Mouse (Mus musculus) ES-E14 (cell line): ENCODE measurements at regions not wholly inside any gene's neighbourhood (a gene's known extent, or its start where the extent isn't known, plus 50 kb on each side); places are given as distances from the start of the nearest gene placed in this dataset.

ENCODE experiments used
- DNase-seq: peaks from one replicate; pipeline ENCODE4 v3.0.0-alpha.2; 2013; ENCODE audit warnings: low read depth, low spot score
- H3K27ac ChIP-seq: 2 replicates; pipeline ENCODE4 v1.5.1; 2012; ENCODE audit warnings: low read depth, mild to moderate bottlenecking, low read length, moderate library complexity, mixed read lengths; ENCODE audit not compliant: poor library complexity, insufficient read depth, severe bottlenecking
- H3K36me3 ChIP-seq: 2 replicates; pipeline ENCODE4 v1.6.1; 2012; ENCODE audit warnings: mild to moderate bottlenecking, low read length, moderate library complexity, mixed read lengths; ENCODE audit not compliant: control insufficient read depth, poor library complexity, insufficient read depth, severe bottlenecking
- H3K4me1 ChIP-seq, 2 experiments: fragments of 150-350 bp in 1 of 2; sonication (generic) in 1 of 2; 2 replicates each; pipeline ENCODE4 v1.6.1; 2012; ENCODE audit warnings: low read length in 2 of 2, mild to moderate bottlenecking in 1 of 2, mixed read lengths in 1 of 2; ENCODE audit not compliant: control insufficient read depth in 2 of 2, insufficient read depth in 2 of 2, poor library complexity in 1 of 2
- H3K4me3 ChIP-seq, 2 experiments: fragments of 150-350 bp in 1 of 2; sonication (generic) in 1 of 2; 2 replicates each; pipeline ENCODE4 v1.5.1; 2012; ENCODE audit warnings: low read length in 2 of 2, low read depth in 1 of 2, mild to moderate bottlenecking in 1 of 2, mixed read lengths in 1 of 2; ENCODE audit not compliant: insufficient read depth in 1 of 2, poor library complexity in 1 of 2, severe bottlenecking in 1 of 2
- H3K9ac ChIP-seq: 2 replicates; pipeline ENCODE4 v1.6.1; 2012; ENCODE audit warnings: low read depth, mild to moderate bottlenecking, low read length, mixed read lengths; ENCODE audit not compliant: poor library complexity, insufficient read depth, severe bottlenecking
- H3K9me3 ChIP-seq: fragments of 150-350 bp; sonication (generic); 2 replicates; pipeline ENCODE4 v1.6.1; 2012; ENCODE audit warnings: low read depth, mild to moderate bottlenecking, low read length; ENCODE audit not compliant: control insufficient read depth, insufficient read depth
- CHD2 ChIP-seq: IDR thresholded peaks from 2 replicates; pipeline ENCODE4 v1.6.1; 2014; ENCODE audit warnings: mild to moderate bottlenecking, low read depth, low read length, inconsistent platforms
- HCFC1 ChIP-seq: IDR thresholded peaks from 2 replicates; pipeline ENCODE4 v1.6.1; 2012; ENCODE audit warnings: low read length, inconsistent platforms, borderline replicate concordance; ENCODE audit not compliant: insufficient read depth
- MAFK ChIP-seq: IDR thresholded peaks from 2 replicates; pipeline ENCODE4 v1.6.1; 2014; ENCODE audit warnings: mild to moderate bottlenecking, low read depth, low read length, inconsistent platforms; ENCODE audit not compliant: insufficient read depth
- ZC3H11A ChIP-seq: IDR thresholded peaks from 2 replicates; pipeline ENCODE4 v1.6.1; 2012; ENCODE audit warnings: low read depth, mild to moderate bottlenecking, inconsistent platforms, low read length, borderline replicate concordance
- ZNF384 ChIP-seq: IDR thresholded peaks from 2 replicates; pipeline ENCODE4 v1.6.1; 2012; ENCODE audit warnings: low read depth, low read length, inconsistent platforms
- in situ Hi-C, 2 experiments: fragments of 600-800 bp; cut with MboI; formaldehyde crosslinking; loops; one replicate each; pipeline ENCODE4 v1.15.1; 2025; ENCODE audit warnings: low sequenced_read_pairs in 2 of 2, inconsistent platforms in 1 of 2; ENCODE audit not compliant: unreplicated experiment in 2 of 2

GRCm38 (mm10) chr12:21507080-21507479, 89.6 kb upstream of the Ywhaq start:
- no peak for TF ChIP-seq ZNF384
- TF ChIP-seq HCFC1, result no peak
- TF ChIP-seq CHD2, result no peak
- no peak for TF ChIP-seq ZC3H11A
- Histone ChIP-seq H3K4me1 (peaks cover 2 to 5% of the 10 kb centered on the region in 2 experiments; a peak in 1 of 4 replicates), H3K36me3 (no peaks in the 10 kb centered on the region), H3K9me3 (no peaks in the 10 kb centered on the region), H3K9ac (no peak overlapping the region), H3K27ac (no peak overlapping the region), H3K4me3 (no peak overlapping the region)
- no peak for DNase-seq
- in situ Hi-C loops, result loop anchor here in 1 of 2 experiments (25.0 kb wide), 1 partner anchor 105 kb away; no protein-coding TSS in a partner anchor

GRCm38 (mm10) chr12:21505731-21506368, 88.4 kb upstream of the Ywhaq start:
- DNase-seq, result no peak
- Histone ChIP-seq H3K4me1 (peaks cover 2 to 5% of the 10 kb centered on the region in 2 experiments; a peak in 1 of 4 replicates), H3K36me3 (no peaks in the 10 kb centered on the region), H3K9ac (no peak overlapping the region), H3K4me3 (no peak overlapping the region), H3K27ac (no peak overlapping the region), H3K9me3 (no peaks in the 10 kb centered on the region)
- no peak for TF ChIP-seq MAFK
- TF ChIP-seq CHD2, result no peak
- TF ChIP-seq ZC3H11A, result no peak
- no peak for TF ChIP-seq HCFC1
- no peak for TF ChIP-seq ZNF384
- in situ Hi-C loops, result loop anchor here in 1 of 2 experiments (25.0 kb wide), 1 partner anchor 106 kb away; no protein-coding TSS in a partner anchor

- TF ChIP-seq ZC3H11A (no peak), ZNF384 (peak; percentile 85)
- peaks cover 2 to 5% of the 10 kb centered on the region in 2 experiments; a peak in 1 of 4 replicates for H3K4me1 ChIP-seq
- no peak for DNase-seq
- H3K36me3 ChIP-seq, result no peaks in the 10 kb centered on the region
- H3K9me3 ChIP-seq, result no peaks in the 10 kb centered on the region
- in situ Hi-C loops, result loop anchor here in 1 of 2 experiments (25.0 kb wide), 1 partner anchor 109 kb away; no protein-coding TSS in a partner anchor
- H3K4me3 ChIP-seq, result no peak overlapping the region
- no peak overlapping the region for H3K27ac ChIP-seq
- H3K9ac ChIP-seq, result no peak overlapping the region
These were observed 85.8 kb upstream of the Ywhaq start for GRCm38 (mm10) chr12:21503250-21503649.

- in situ Hi-C loops, result no loop called here
- H3K36me3 ChIP-seq, result no peaks in the 10 kb centered on the region
- no peaks in the 10 kb centered on the region for H3K9me3 ChIP-seq
- DNase-seq, result no peak
- no peak overlapping the region for H3K4me3 ChIP-seq
- H3K9ac ChIP-seq, result no peak overlapping the region
- H3K27ac ChIP-seq, result no peak overlapping the region
- peaks cover 0 to 2% of the 10 kb centered on the region in 2 experiments; a peak in 1 of 4 replicates for H3K4me1 ChIP-seq
- TF ChIP-seq ZNF384, result no peak
These were observed 79.5 kb upstream of the Ywhaq start for GRCm38 (mm10) chr12:21496974-21497373.

- no peak for DNase-seq
- H3K4me1 ChIP-seq, result peaks cover 0 to 2% of the 10 kb centered on the region in 2 experiments; a peak in 1 of 4 replicates
- TF ChIP-seq ZC3H11A, result no peak
- TF ChIP-seq MAFK, result no peak
- no peak for TF ChIP-seq ZNF384
- TF ChIP-seq CHD2, result no peak
- TF ChIP-seq HCFC1, result no peak
- no peak overlapping the region for H3K9ac ChIP-seq
- no peak overlapping the region for H3K27ac ChIP-seq
- no peaks in the 10 kb centered on the region for H3K9me3 ChIP-seq
- no peak overlapping the region for H3K4me3 ChIP-seq
- H3K36me3 ChIP-seq, result no peaks in the 10 kb centered on the region
- in situ Hi-C loops, result no loop called here
These were observed 78.1 kb upstream of the Ywhaq start for GRCm38 (mm10) chr12:21495511-21495910.
